22 mouse cellular contexts compared by ENCODE assay signal in genomic region chr1:37495104-37495503, GRCm38 (mm10). TPM values are rescaled to one million over a fixed set of nuclear protein-coding genes. Genes with fewer than 3 reads are reported as not detected.
DNase-seq lines count a peak whose midpoint lies in the region; ATAC-seq and TF ChIP-seq lines count a peak whose summit lies in the region.
"Had no signal": no experiment of that assay in that cellular context is flagged by ENCODE, and none has a peak within 500 bp of the region (broad histone marks: within the 10 kb centered on the region; RNA-seq: fewer than 3 reads in every experiment).

No protein-coding gene starts in this region.

- no peaks in the 10 kb centered on the region for H3K4me1 ChIP-seq in embryonic facial prominence, embryonic 11.5 days (ENCODE audit: control insufficient read depth, insufficient read depth, low read length)
- no peaks in the 10 kb centered on the region for H3K4me1 ChIP-seq in embryonic facial prominence, embryonic 10.5 days
- H3K4me1 ChIP-seq in testis, adult 2 months (ENCODE audit: control insufficient read depth, insufficient read depth, low read length): no peaks in the 10 kb centered on the region
- peaks cover 4% of the 10 kb centered on the region; the same call in 1 of the 2 replicates for H3K4me1 ChIP-seq in hindbrain, embryonic 10.5 days (replicated peaks)
- H3K4me1 ChIP-seq: embryonic facial prominence, embryonic 13.5 days; forebrain, embryonic 13.5 days; hindbrain, embryonic 12.5 days had no signal

- H3K79me2 ChIP-seq in macrophage (ENCODE audit: inconsistent target): peaks cover 22% of the 10 kb centered on the region; the same call in 1 of the 2 replicates

- no peak overlapping the region for H3K9ac ChIP-seq in embryonic facial prominence, embryonic 11.5 days (replicated peaks; ENCODE audit: low read length)
- H3K9ac ChIP-seq: embryonic facial prominence, embryonic 13.5 days; forebrain, embryonic 13.5 days; forebrain, postnatal 0 days; heart, embryonic 13.5 days; hindbrain, embryonic 12.5 days had no signal

- no peaks in the 10 kb centered on the region for H3K27me3 ChIP-seq in embryonic facial prominence, embryonic 11.5 days (ENCODE audit: control insufficient read depth, insufficient read depth, low read length)
- H3K27me3 ChIP-seq in embryonic facial prominence, embryonic 10.5 days (replicated peaks; ENCODE audit: low read depth, poor library complexity, severe bottlenecking): no peaks in the 10 kb centered on the region
- H3K27me3 ChIP-seq in testis, adult 2 months (ENCODE audit: control insufficient read depth, insufficient read depth, low read length): no peaks in the 10 kb centered on the region
- H3K27me3 ChIP-seq in hindbrain, embryonic 10.5 days (ENCODE audit: insufficient read depth, poor library complexity, severe bottlenecking): peaks cover 41% of the 10 kb centered on the region
- H3K27me3 ChIP-seq: embryonic facial prominence, embryonic 13.5 days; forebrain, embryonic 13.5 days had no signal

- no peak overlapping the region for H3K4me2 ChIP-seq in embryonic facial prominence, embryonic 11.5 days (ENCODE audit: low read depth, low read length)
- H3K4me2 ChIP-seq: embryonic facial prominence, embryonic 13.5 days; forebrain, embryonic 13.5 days; heart, embryonic 13.5 days; hindbrain, embryonic 12.5 days had no signal

- H3K27ac ChIP-seq in embryonic facial prominence, embryonic 11.5 days (replicated peaks; ENCODE audit: low read depth, low read length): no peak overlapping the region
- no peak overlapping the region for H3K27ac ChIP-seq in embryonic facial prominence, embryonic 10.5 days (replicated peaks)
- H3K27ac ChIP-seq in testis, adult 2 months (ENCODE audit: control insufficient read depth, insufficient read depth, low read depth, low read length): no peak overlapping the region
- H3K27ac ChIP-seq in macrophage: no peak overlapping the region
- H3K27ac ChIP-seq in hindbrain, embryonic 10.5 days: no peak overlapping the region
- H3K27ac ChIP-seq: embryonic facial prominence, embryonic 13.5 days; forebrain, embryonic 13.5 days; heart, embryonic 13.5 days; hindbrain, embryonic 12.5 days had no signal

- H3K9me3 ChIP-seq in embryonic facial prominence, embryonic 11.5 days (replicated peaks; ENCODE audit: control insufficient read depth, low read length): no peaks in the 10 kb centered on the region
- no peaks in the 10 kb centered on the region for H3K9me3 ChIP-seq in embryonic facial prominence, embryonic 10.5 days
- H3K9me3 ChIP-seq in hindbrain, embryonic 10.5 days: no peaks in the 10 kb centered on the region
- H3K9me3 ChIP-seq: embryonic facial prominence, embryonic 13.5 days; forebrain, embryonic 13.5 days; heart, embryonic 13.5 days; hindbrain, embryonic 12.5 days had no signal

- no peak for TF ChIP-seq POLR2A in testis, adult 2 months (IDR thresholded peaks at IDR 0.05; ENCODE audit: control insufficient read depth, low read depth, low read length)

- no peak overlapping the region for H3K4me3 ChIP-seq in embryonic facial prominence, embryonic 11.5 days (ENCODE audit: low read depth, low read length)
- no peak overlapping the region for H3K4me3 ChIP-seq in embryonic facial prominence, embryonic 10.5 days
- H3K4me3 ChIP-seq in testis, adult 2 months (ENCODE audit: control insufficient read depth, low read depth, low read length): peak overlapping the region; percentile 2; the same call in 1 of the 2 replicates
- peak overlapping the region; percentile 47; the same call in 1 of the 2 replicates for H3K4me3 ChIP-seq in macrophage (ENCODE audit: inconsistent target)
- H3K4me3 ChIP-seq in hindbrain, embryonic 10.5 days: no peak overlapping the region
- H3K4me3 ChIP-seq: embryonic facial prominence, embryonic 13.5 days; forebrain, embryonic 13.5 days; heart, embryonic 13.5 days; hindbrain, embryonic 12.5 days had no signal

- peak; percentile 22 for DNase-seq in embryonic facial prominence, embryonic 11.5 days (ENCODE audit: low spot score)
- no peak for DNase-seq in embryonic facial prominence, embryonic 10.5 days (ENCODE audit: low spot score)
- DNase-seq in testis, postnatal 10 days (ENCODE audit: low spot score): no peak
- DNase-seq in ZHBTc4 (ENCODE audit: low read depth, low spot score): peak; percentile 55
- no peak for DNase-seq in cerebellum, adult 8-10 months
- DNase-seq in hindbrain, embryonic 10.5 days (ENCODE audit: low spot score): no peak
- DNase-seq: adrenal gland, adult 2 months; adrenal gland, postnatal 36 days; cerebellum, adult 2 months; cerebellum, postnatal 14 days; forebrain, postnatal 0 days; gastrocnemius, adult 2 months; gastrocnemius, postnatal 25 days; heart, postnatal 36 days had no signal

- ATAC-seq in embryonic facial prominence, embryonic 11.5 days (replicated peaks; ENCODE audit: insufficient number of reproducible peaks, low FRiP score, low TSS enrichment, low read depth): no peak
- ATAC-seq: forebrain, embryonic 13.5 days; forebrain, postnatal 0 days; hindbrain, embryonic 16.5 days; intestine, postnatal 0 days had no signal

- 84% methylated on average over 3 of the region's 3 CpGs for WGBS in embryonic facial prominence, embryonic 11.5 days
- WGBS in embryonic facial prominence, embryonic 10.5 days: 82% methylated on average over 3 of the region's 3 CpGs
- WGBS in macrophage (ENCODE audit: missing documents): 92% methylated on average over 3 of the region's 3 CpGs
- 86% methylated on average over 3 of the region's 3 CpGs for WGBS in hindbrain, embryonic 10.5 days

- no peak for TF ChIP-seq CTCF in testis, adult 2 months (IDR thresholded peaks at IDR 0.05; ENCODE audit: control insufficient read depth, insufficient read depth, insufficient replicate concordance, low read depth, low read length)

- no peaks in the 10 kb centered on the region for H3K36me3 ChIP-seq in embryonic facial prominence, embryonic 11.5 days (replicated peaks; ENCODE audit: control insufficient read depth, insufficient read depth, low read depth, low read length)
- no peaks in the 10 kb centered on the region for H3K36me3 ChIP-seq in embryonic facial prominence, embryonic 10.5 days (replicated peaks)
- H3K36me3 ChIP-seq in testis, adult 2 months (ENCODE audit: control insufficient read depth, insufficient read depth, low read length): no peaks in the 10 kb centered on the region
- H3K36me3 ChIP-seq in macrophage (ENCODE audit: inconsistent target): no peaks in the 10 kb centered on the region
- H3K36me3 ChIP-seq in hindbrain, embryonic 10.5 days: no peaks in the 10 kb centered on the region
- H3K36me3 ChIP-seq: embryonic facial prominence, embryonic 13.5 days; heart, embryonic 13.5 days; hindbrain, embryonic 12.5 days had no signal

RNA-seq across cellular contexts. Expression of gene Mgat4a, which starts 45.7 kb away (rescaled TPM):
- 4.3 and 4.6 TPM in 2 replicates for polyA plus RNA-seq in embryonic facial prominence, embryonic 11.5 days (2014; fragmentation: Nextera tagmentation; extraction: Ambion mirVana)
- 3.8 and 4.1 TPM in 2 replicates for polyA plus RNA-seq in embryonic facial prominence, embryonic 10.5 days (2016; fragmentation: Nextera tagmentation; extraction: Ambion mirVana)
- polyA plus RNA-seq in testis, adult 2 months (2012; rRNA removed): 2.9 and 3.2 TPM in 2 replicates
- total RNA-seq in macrophage (2018; cell fraction: chromatin; rRNA removed): 100 to 1,000 TPM in 7 of 26 experiments, 10 to 100 TPM in 19; 35.9 to 259 (median 71.5) TPM
- total RNA-seq in macrophage (2018; cell fraction: cytosol; rRNA removed): 10 to 100 TPM; 16.7 to 53.5 (median 28.3) TPM
- 100 to 1,000 TPM in 8 of 26 experiments, 10 to 100 TPM in 18; 33.7 to 151 (median 72.3) TPM for total RNA-seq in macrophage (2018; cell fraction: nucleus; rRNA removed)
- polyA plus RNA-seq in macrophage (2018): 9.6 to 16.8 TPM (median 15.0 TPM) in 3 replicates
- polyA plus RNA-seq in hindbrain, embryonic 10.5 days (2016; fragmentation: Nextera tagmentation; extraction: Ambion mirVana): 1.2 and 2.5 TPM in 2 replicates

Comparison
In these comparisons a context has a peak if more than half of its experiments do, and no peak if none do; other contexts are left out.
1. DNase-seq: peak in embryonic facial prominence, embryonic 11.5 days (single experiment) and ZHBTc4 (single experiment); none in embryonic facial prominence, embryonic 10.5 days (single experiment), testis, postnatal 10 days (single experiment), cerebellum, adult 8-10 months (single experiment) and hindbrain, embryonic 10.5 days (single experiment).
2. H3K4me3 ChIP-seq: peak in testis, adult 2 months (single experiment) and macrophage (single experiment); none in embryonic facial prominence, embryonic 11.5 days (single experiment), embryonic facial prominence, embryonic 10.5 days (single experiment) and hindbrain, embryonic 10.5 days (single experiment).